Mouse (Mus musculus) stomach, embryonic 14.5 days (tissue): ENCODE results near the gene Cep170. TPM values are rescaled to one million over a fixed set of nuclear protein-coding genes. Genes with fewer than 3 reads are reported as not detected.

Source experiments
- ATAC-seq: fragments of 200-750 bp; cut with Nextera tagmentation; 2 replicates; pipeline ENCODE4 v1.8.0; 2017; ENCODE audit warnings: low read depth, moderate TSS enrichment; ENCODE audit not compliant: insufficient number of reproducible peaks, insufficient read depth, low FRiP score
- H3K27ac ChIP-seq: fragments of 300-500 bp; sonication (generic); 2 replicates; pipeline ENCODE4 v1.5.1; 2014; ENCODE audit warnings: mild to moderate bottlenecking, low read length, moderate library complexity, mixed read lengths
- H3K27me3 ChIP-seq: fragments of 300-500 bp; sonication (generic); 2 replicates; pipeline ENCODE4 v1.6.1; 2014; ENCODE audit warnings: low read length, control low read depth, mixed read lengths; ENCODE audit not compliant: control insufficient read depth, insufficient read depth
- H3K36me3 ChIP-seq: fragments of 300-500 bp; sonication (generic); 2 replicates; pipeline ENCODE4 v1.6.1; 2014; ENCODE audit warnings: mild to moderate bottlenecking, control low read depth, low read length, moderate library complexity, mixed read lengths; ENCODE audit not compliant: control insufficient read depth, insufficient read depth
- H3K4me1 ChIP-seq: fragments of 300-500 bp; sonication (generic); 2 replicates; pipeline ENCODE4 v1.6.1; 2014; ENCODE audit warnings: low read length, control low read depth, mixed read lengths; ENCODE audit not compliant: control insufficient read depth, insufficient read depth
- H3K4me2 ChIP-seq: fragments of 300-500 bp; sonication (generic); replicated peaks from 2 replicates; pipeline ENCODE4 v1.6.1; 2014; ENCODE audit warnings: low read depth, low read length, control low read depth
- H3K4me3 ChIP-seq: fragments of 300-500 bp; sonication (generic); 2 replicates; pipeline ENCODE4 v1.5.1; 2014; ENCODE audit warnings: low read depth, low read length, control low read depth
- H3K9ac ChIP-seq: fragments of 300-500 bp; sonication (generic); replicated peaks from 2 replicates; pipeline ENCODE4 v1.6.1; 2014; ENCODE audit warnings: low read depth, mild to moderate bottlenecking, control low read depth, low read length, moderate library complexity, mixed read lengths
- H3K9me3 ChIP-seq: fragments of 300-500 bp; sonication (generic); 2 replicates; pipeline ENCODE4 v1.6.1; 2016; ENCODE audit warnings: low read depth, low read length, control low read depth; ENCODE audit not compliant: control insufficient read depth
- WGBS: fragments of 180-500 bp; shearing (Covaris S2); extraction: QIAGEN DNeasy Blood & Tissue Kit; methylation state at CpG from one replicate; pipeline ENCODE4 v1.1.7; 2014; 5-methylcytosine and 5-hydroxymethylcytosine counted together
- polyA plus RNA-seq: library from polyadenylated mRNA; unstranded; fragments of >200 nt; fragmentation: Nextera tagmentation; extraction: Ambion mirVana; gene quantifications from 2 replicates; pipeline ENCODE4 v1.2.1, GENCODE M21; 2014

Cep170 gene
- polyA plus RNA-seq, 1 experiment from 2014 or later, result 37.6 TPM

DNA sequence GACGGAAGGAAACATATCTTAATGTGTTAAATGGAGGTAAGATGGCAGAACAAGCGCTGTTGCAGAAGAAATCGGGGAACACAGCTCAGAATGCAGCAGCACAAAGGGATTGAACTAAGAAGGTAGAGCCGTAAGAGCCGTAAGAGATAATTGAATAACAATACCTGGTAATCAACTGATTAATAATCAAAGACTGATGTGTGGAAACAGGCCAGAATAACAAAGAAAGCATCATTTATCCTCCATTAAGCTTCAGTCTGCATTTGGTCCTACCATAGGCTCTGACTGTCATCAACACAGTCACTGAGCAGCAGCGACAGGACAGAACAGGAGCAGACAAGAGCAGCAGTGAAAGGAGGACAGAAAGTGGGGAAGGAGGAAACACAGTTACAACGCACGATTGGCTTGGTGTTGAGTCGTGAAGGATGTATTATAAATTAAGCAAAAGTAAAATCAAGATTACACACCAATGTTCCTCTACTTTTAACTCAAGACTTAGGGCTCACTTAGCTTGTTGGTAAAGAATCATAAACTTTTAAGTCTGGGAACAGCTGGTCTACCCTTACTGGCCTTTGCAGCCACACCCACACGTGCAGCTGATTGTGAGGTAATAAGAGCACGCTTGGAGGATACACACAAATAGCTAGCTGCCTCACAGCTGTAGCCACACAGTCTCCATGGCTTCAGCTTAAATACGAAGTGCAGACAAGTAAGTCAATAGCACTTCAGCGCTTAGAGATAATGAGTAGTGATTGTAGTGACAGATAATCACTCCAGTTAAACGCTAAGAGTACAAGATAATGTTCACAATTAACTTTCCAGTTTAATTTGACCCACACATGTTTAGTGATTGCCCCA lies 59.8 kb downstream of the Cep170 start:
- no peaks in the 10 kb centered on the region for H3K4me1 ChIP-seq
- no peak for ATAC-seq
- no peak overlapping the region for H3K4me3 ChIP-seq
- H3K36me3 ChIP-seq, result peaks cover 28% of the 10 kb centered on the region
- H3K9ac ChIP-seq, result no peak overlapping the region
- H3K27ac ChIP-seq, result no peak overlapping the region
- no peaks in the 10 kb centered on the region for H3K27me3 ChIP-seq
- no peak overlapping the region for H3K4me2 ChIP-seq
- H3K9me3 ChIP-seq, result no peaks in the 10 kb centered on the region
- 78% methylated on average over 14 of the region's 14 CpGs for WGBS

DNA sequence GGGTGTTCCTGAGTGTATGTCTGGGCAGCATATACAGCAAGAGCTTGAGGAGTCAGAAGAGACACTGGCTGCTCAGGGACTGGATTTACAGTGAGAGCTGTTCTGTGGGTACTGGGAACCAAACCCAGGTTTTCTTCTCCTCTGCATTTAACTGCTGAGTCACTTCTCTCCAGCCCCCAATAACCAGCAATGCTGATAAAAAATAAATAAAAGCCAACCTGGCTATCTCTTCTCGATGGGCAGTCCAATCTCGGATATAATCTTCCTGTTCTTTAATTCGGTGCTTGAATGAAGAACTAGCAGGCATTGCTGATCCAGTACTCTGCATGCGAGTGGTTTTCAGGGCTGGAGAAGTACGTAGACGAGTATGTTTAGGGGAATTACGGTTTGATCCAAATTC lies 64.2 kb downstream of the Cep170 start:
- Histone ChIP-seq H3K9me3 (no peaks in the 10 kb centered on the region), H3K36me3 (peaks cover 9% of the 10 kb centered on the region; the same call in 1 of the 2 replicates), H3K27me3 (no peaks in the 10 kb centered on the region), H3K27ac (no peak overlapping the region), H3K4me1 (no peaks in the 10 kb centered on the region), H3K4me3 (no peak overlapping the region), H3K9ac (no peak overlapping the region), H3K4me2 (no peak overlapping the region)
- WGBS, result 90% methylated on average over 7 of the region's 7 CpGs
- ATAC-seq, result no peak

DNA sequence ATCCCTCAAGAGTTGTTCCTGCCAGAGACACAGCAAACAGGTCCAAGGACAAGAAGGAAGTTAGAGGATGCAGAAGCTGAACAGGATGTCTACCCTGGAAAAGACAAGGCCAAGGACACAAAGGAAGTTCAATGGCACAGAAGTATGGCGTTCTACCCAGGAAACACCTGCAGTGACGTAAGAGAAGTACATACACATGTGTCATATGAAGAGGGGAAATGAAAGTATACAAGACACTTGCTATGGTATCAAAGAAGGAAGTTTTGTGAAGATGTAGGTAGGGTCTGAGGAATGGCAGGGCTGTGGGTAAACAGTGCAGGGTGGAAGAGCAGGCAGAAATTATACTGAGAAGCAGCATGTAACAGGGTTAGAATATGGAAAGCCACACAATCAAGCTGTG lies 81.0 kb downstream of the Cep170 start:
- no peaks in the 10 kb centered on the region for H3K9me3 ChIP-seq
- peaks cover 23% of the 10 kb centered on the region for H3K36me3 ChIP-seq
- ATAC-seq, result no peak
- H3K4me3 ChIP-seq, result no peak overlapping the region
- WGBS, result 91% methylated on average over 2 of the region's 2 CpGs
- no peak overlapping the region for H3K9ac ChIP-seq
- H3K27me3 ChIP-seq, result no peaks in the 10 kb centered on the region
- H3K27ac ChIP-seq, result no peak overlapping the region
- H3K4me1 ChIP-seq, result no peaks in the 10 kb centered on the region
- no peak overlapping the region for H3K4me2 ChIP-seq

DNA sequence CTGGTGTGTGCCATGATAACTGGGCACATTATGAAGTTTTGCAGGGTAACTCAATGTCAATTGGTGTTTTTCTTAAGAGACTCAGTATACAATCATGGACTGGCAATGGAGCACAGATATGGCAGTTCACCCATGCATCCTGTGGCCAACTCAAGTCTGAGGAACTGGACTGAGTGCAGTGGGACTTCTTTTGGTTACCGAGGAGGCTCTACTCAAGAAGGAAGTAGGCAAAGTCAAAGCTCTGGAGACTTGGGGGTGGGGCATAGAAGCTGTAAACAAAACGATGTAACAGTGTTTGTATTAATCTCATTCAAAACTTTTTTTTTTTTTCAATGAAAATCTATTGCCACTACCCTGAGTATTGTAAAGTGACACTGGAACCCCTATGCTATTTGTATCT lies 83.3 kb downstream of the Cep170 start:
- Histone ChIP-seq H3K4me3 (no peak overlapping the region), H3K4me2 (no peak overlapping the region), H3K9me3 (no peaks in the 10 kb centered on the region), H3K4me1 (no peaks in the 10 kb centered on the region), H3K27me3 (no peaks in the 10 kb centered on the region), H3K27ac (no peak overlapping the region), H3K9ac (no peak overlapping the region), H3K36me3 (peaks cover 18% of the 10 kb centered on the region)
- ATAC-seq, result no peak
- 90% methylated on average over 2 of the region's 2 CpGs for WGBS

GRCm38 (mm10) chr1:176727372-176727771 lies 86.5 kb downstream of the Cep170 start:
- no peak for ATAC-seq

GRCm38 (mm10) chr1:176724771-176725170 lies 89.1 kb downstream of the Cep170 start:
- Histone ChIP-seq H3K4me3 (no peak overlapping the region), H3K9me3 (no peaks in the 10 kb centered on the region), H3K27ac (no peak overlapping the region), H3K4me1 (no peaks in the 10 kb centered on the region), H3K27me3 (no peaks in the 10 kb centered on the region), H3K9ac (no peak overlapping the region), H3K4me2 (no peak overlapping the region), H3K36me3 (no peaks in the 10 kb centered on the region)
- WGBS, result 81% methylated on average over 20 of the region's 20 CpGs
- no peak for ATAC-seq

More at GRCm38 (mm10) chr1:176727372-176727771, 86.5 kb downstream of the Cep170 start:
- 93% methylated on average over 2 of the region's 2 CpGs for WGBS
- Histone ChIP-seq H3K27ac (no peak overlapping the region), H3K9me3 (no peaks in the 10 kb centered on the region), H3K4me2 (no peak overlapping the region), H3K4me3 (no peak overlapping the region), H3K9ac (no peak overlapping the region), H3K4me1 (no peaks in the 10 kb centered on the region), H3K27me3 (no peaks in the 10 kb centered on the region), H3K36me3 (peaks cover 6% of the 10 kb centered on the region)

GRCm38 (mm10) chr1:176723858-176724713 lies 89.8 kb downstream of the Cep170 start:
- 82% methylated on average over 8 of the region's 8 CpGs for whole genome bisulfite sequencing
- Histone ChIP-seq H3K27me3 (no peaks in the 10 kb centered on the region), H3K4me3 (no peak overlapping the region), H3K36me3 (no peaks in the 10 kb centered on the region), H3K27ac (no peak overlapping the region), H3K4me2 (no peak overlapping the region), H3K4me1 (no peaks in the 10 kb centered on the region), H3K9ac (no peak overlapping the region), H3K9me3 (no peaks in the 10 kb centered on the region)
- no peak for ATAC-seq

DNA sequence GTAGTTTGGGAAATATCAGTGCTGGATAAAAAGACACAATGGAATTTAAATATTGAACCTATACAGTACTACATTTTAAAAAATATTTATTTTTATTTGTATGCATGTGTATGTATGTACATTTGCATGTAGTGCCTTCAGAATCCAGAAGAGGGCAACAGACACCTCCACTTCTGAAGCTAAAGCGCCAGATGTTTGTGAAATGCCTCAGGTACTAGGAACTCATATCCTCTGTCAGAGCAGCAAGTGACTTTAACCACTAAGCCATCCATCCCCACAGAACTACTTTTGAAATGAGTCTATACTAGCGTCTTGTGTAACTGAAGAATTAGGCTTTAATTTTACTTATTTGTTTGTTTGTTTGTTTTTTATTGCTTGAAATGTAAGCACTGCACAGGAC lies 101.4 kb downstream of the Cep170 start:
- ATAC-seq, result no peak
- Histone ChIP-seq H3K9me3 (no peaks in the 10 kb centered on the region), H3K4me2 (no peak overlapping the region), H3K27ac (no peak overlapping the region), H3K27me3 (no peaks in the 10 kb centered on the region), H3K4me3 (no peak overlapping the region), H3K36me3 (no peaks in the 10 kb centered on the region), H3K9ac (no peak overlapping the region), H3K4me1 (no peaks in the 10 kb centered on the region)
- 41% methylated on average over 2 of the region's 2 CpGs for WGBS
